Mouse (Mus musculus): ENCODE measurements at regions not wholly inside any gene's neighbourhood (a gene's known extent, or its start where the extent isn't known, plus 50 kb on each side); places are given as distances from the start of the nearest gene placed in this dataset.
A peak's percentile ranks its signal among the peaks of the same experiment; 100 is the strongest.

- DNase-seq = no peak
- intact Hi-C loops (cut with DNase I) = no loop called here
Observed at GRCm38 (mm10) chr12:12645183-12645582, 296.5 kb downstream of the Mycn start.

GRCm38 (mm10) chr12:12643247-12643963, 298.3 kb downstream of the Mycn start:
- DNase-seq = peak; percentile 81
- intact Hi-C loops (cut with DNase I) = no loop called here

GRCm38 (mm10) chr12:12635308-12635707, 306.4 kb downstream of the Mycn start:
- intact Hi-C loops (cut with DNase I) = no loop called here
- no peak for DNase-seq

GRCm38 (mm10) chr12:12627597-12627996, 314.1 kb downstream of the Mycn start:
- no peak for DNase-seq
- intact Hi-C loops (cut with DNase I) = no loop called here

GRCm38 (mm10) chr12:12625788-12626187, 315.9 kb downstream of the Mycn start:
- no peak for DNase-seq
- intact Hi-C loops (cut with DNase I) = no loop called here

GRCm38 (mm10) chr12:12622712-12623292, 318.9 kb downstream of the Mycn start:
- intact Hi-C loops (cut with DNase I) = loop anchor here (2.0 to 5.0 kb wide), 2 partner anchors 316 to 589 kb away; no protein-coding TSS in a partner anchor
- peak; percentile 96 for DNase-seq

GRCm38 (mm10) chr12:12621506-12621905, 320.2 kb downstream of the Mycn start:
- intact Hi-C loops (cut with DNase I) = loop anchor here (5.0 kb wide), 1 partner anchor 591 kb away; no protein-coding TSS in a partner anchor

GRCm38 (mm10) chr12:12620316-12620715, 321.4 kb downstream of the Mycn start:
- intact Hi-C loops (cut with DNase I) = loop anchor here (5.0 kb wide), 1 partner anchor 592 kb away; no protein-coding TSS in a partner anchor

More at GRCm38 (mm10) chr12:12621506-12621905, 320.2 kb downstream of the Mycn start:
- no peak for DNase-seq

GRCm38 (mm10) chr12:12619431-12619830, 322.3 kb downstream of the Mycn start:
- no peak for DNase-seq
- intact Hi-C loops (cut with DNase I) = loop anchor here (10.0 kb wide), 1 partner anchor 195 kb away; no protein-coding TSS in a partner anchor

More at GRCm38 (mm10) chr12:12620316-12620715, 321.4 kb downstream of the Mycn start:
- peak; percentile 65 for DNase-seq

GRCm38 (mm10) chr12:12612520-12612919, 329.2 kb downstream of the Mycn start:
- intact Hi-C loops (cut with DNase I) = loop anchor here (10.0 kb wide), 1 partner anchor 188 kb away; no protein-coding TSS in a partner anchor
- DNase-seq = peak; percentile 70

- DNase-seq = peak; percentile 90
- intact Hi-C loops (cut with DNase I) = loop anchor here (10.0 kb wide), 1 partner anchor 186 kb away; no protein-coding TSS in a partner anchor
Observed at GRCm38 (mm10) chr12:12610861-12611260, 330.9 kb downstream of the Mycn start.

- intact Hi-C loops (cut with DNase I) = no loop called here
- DNase-seq = no peak
Observed at GRCm38 (mm10) chr12:12607995-12608394, 333.7 kb downstream of the Mycn start.

- DNase-seq = no peak
- intact Hi-C loops (cut with DNase I) = no loop called here
Observed at GRCm38 (mm10) chr12:12606911-12607310, 334.8 kb downstream of the Mycn start.

GRCm38 (mm10) chr12:12605495-12605894, 336.2 kb downstream of the Mycn start:
- intact Hi-C loops (cut with DNase I) = no loop called here
- no peak for DNase-seq

GRCm38 (mm10) chr12:12601362-12601761, 339.4 kb downstream of the Fam49a start:
- intact Hi-C loops (cut with DNase I) = no loop called here
- DNase-seq = no peak

GRCm38 (mm10) chr12:12595399-12595798, 333.5 kb downstream of the Fam49a start:
- intact Hi-C loops (cut with DNase I) = no loop called here
- DNase-seq = no peak

GRCm38 (mm10) chr12:12594567-12594966, 332.6 kb downstream of the Fam49a start:
- DNase-seq = no peak
- intact Hi-C loops (cut with DNase I) = no loop called here

- intact Hi-C loops (cut with DNase I) = no loop called here
Observed at GRCm38 (mm10) chr12:12593343-12593742, 331.4 kb downstream of the Fam49a start.

GRCm38 (mm10) chr12:12590753-12591291, 328.9 kb downstream of the Fam49a start:
- DNase-seq = no peak
- intact Hi-C loops (cut with DNase I) = no loop called here

More at GRCm38 (mm10) chr12:12593343-12593742, 331.4 kb downstream of the Fam49a start:
- no peak for DNase-seq

GRCm38 (mm10) chr12:12588771-12589370, 326.9 kb downstream of the Fam49a start:
- DNase-seq = no peak
- intact Hi-C loops (cut with DNase I) = no loop called here

GRCm38 (mm10) chr12:12586436-12586835, 324.5 kb downstream of the Fam49a start:
- no peak for DNase-seq
- intact Hi-C loops (cut with DNase I) = no loop called here
